Mouse (Mus musculus): ENCODE data around the gene Olfr1392.

DNA sequence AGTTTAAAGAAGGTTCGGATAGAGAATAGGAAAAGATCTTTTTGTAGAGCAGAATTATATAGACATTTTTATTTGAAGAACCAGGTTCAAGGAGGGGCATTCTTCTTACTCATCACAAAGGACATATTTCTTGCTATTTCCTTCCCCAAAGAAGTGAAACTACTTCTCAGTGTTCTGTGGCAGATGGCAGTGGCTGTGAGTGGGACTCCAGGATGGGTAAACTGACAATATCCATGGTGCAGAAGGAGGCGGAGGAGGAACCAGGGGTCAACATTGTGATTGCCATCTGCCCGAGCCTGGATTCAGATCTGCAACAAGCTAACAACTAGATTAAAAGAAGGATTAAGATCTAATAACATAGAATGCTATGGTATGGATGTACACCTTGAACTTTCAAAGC lies 41.6 kb downstream of the Olfr1392 start:
- TF ChIP-seq GATA1 (IDR thresholded peaks at IDR 0.05; ENCODE audit: low read length) (no peak), TAL1 (IDR thresholded peaks at IDR 0.05; ENCODE audit: low read length) (no peak)

All from erythroblast, embryonic 14.5 days (primary cell).